Mouse (Mus musculus) midbrain, postnatal 0 days (tissue): ENCODE results near the gene Galr3. TPM values are rescaled to one million over a fixed set of nuclear protein-coding genes. Genes with fewer than 3 reads are reported as not detected.

Experiments
- ATAC-seq: fragments of 200-750 bp; cut with Nextera tagmentation; 2 replicates; pipeline ENCODE4 v1.8.0; 2017; ENCODE audit warnings: moderate number of reproducible peaks, mild to moderate bottlenecking, moderate TSS enrichment, moderate library complexity; ENCODE audit not compliant: low FRiP score
- DNase-seq: peaks from one replicate; pipeline ENCODE4 v3.0.0-alpha.2; 2015; ENCODE audit warnings: low spot score
- H3K27ac ChIP-seq: fragments of 300-500 bp; sonication (generic); 2 replicates; pipeline ENCODE4 v1.5.1; 2014; ENCODE audit warnings: low read depth, mild to moderate bottlenecking, low read length, mixed read lengths
- H3K27me3 ChIP-seq: fragments of 300-500 bp; sonication (generic); 2 replicates; pipeline ENCODE4 v1.6.1; 2014; ENCODE audit warnings: low read length, control low read depth, mixed read lengths; ENCODE audit not compliant: insufficient read depth
- H3K36me3 ChIP-seq: fragments of 300-500 bp; sonication (generic); 2 replicates; pipeline ENCODE4 v1.6.1; 2014; ENCODE audit warnings: low read length, control low read depth, mixed read lengths; ENCODE audit not compliant: insufficient read depth
- H3K4me1 ChIP-seq: fragments of 300-500 bp; sonication (generic); 2 replicates; pipeline ENCODE4 v1.6.1; 2014; ENCODE audit warnings: mild to moderate bottlenecking, control low read depth, antibody characterized with exemption, low read length, mixed read lengths; ENCODE audit not compliant: insufficient read depth
- H3K4me2 ChIP-seq: fragments of 300-500 bp; sonication (generic); 2 replicates; pipeline ENCODE4 v1.6.1; 2014; ENCODE audit warnings: low read depth, mild to moderate bottlenecking, low read length, mixed read lengths; ENCODE audit not compliant: poor library complexity, severe bottlenecking
- H3K4me3 ChIP-seq: fragments of 300-500 bp; sonication (generic); 2 replicates; pipeline ENCODE4 v1.5.1; 2014; ENCODE audit warnings: low read depth, mild to moderate bottlenecking, low read length, moderate library complexity
- H3K9ac ChIP-seq: fragments of 300-500 bp; sonication (generic); replicated peaks from 2 replicates; pipeline ENCODE4 v1.6.1; 2014; ENCODE audit warnings: mild to moderate bottlenecking, low read length, moderate library complexity, mixed read lengths; ENCODE audit not compliant: poor library complexity, severe bottlenecking
- H3K9me3 ChIP-seq: fragments of 300-500 bp; sonication (generic); 2 replicates; pipeline ENCODE4 v1.6.1; 2016; ENCODE audit warnings: low read length, control low read depth
- CTCF ChIP-seq: IDR thresholded peaks from 2 replicates; pipeline ENCODE4 v1.5.1; 2016; ENCODE audit warnings: antibody characterized with exemption, mild to moderate bottlenecking
- WGBS: fragments of 180-500 bp; shearing (Covaris S2); extraction: QIAGEN DNeasy Blood & Tissue Kit; methylation state at CpG from one replicate; pipeline ENCODE4 v1.1.7; 2014; 5-methylcytosine and 5-hydroxymethylcytosine counted together
- polyA plus RNA-seq: library from polyadenylated mRNA; unstranded; fragments of >200 nt; fragmentation: Nextera tagmentation; extraction: Ambion mirVana; gene quantifications from 2 replicates; pipeline ENCODE4 v1.2.1, GENCODE M21; 2015
- total RNA-seq: library from RNA; depleted of rRNA; stranded (reverse); fragments of >200 nt; gene quantifications from 2 replicates; pipeline ENCODE4 v1.2.3, GENCODE M21; 2014

Galr3 gene
- total and polyA plus RNA-seq, 2 experiments from 2014 or later, result 0.25 to 3.9 TPM

- Histone ChIP-seq H3K4me3 (no peak overlapping the region), H3K4me2 (no peak overlapping the region), H3K27me3 (peaks cover 17% of the 10 kb centered on the region), H3K9me3 (no peaks in the 10 kb centered on the region), H3K9ac (no peak overlapping the region), H3K4me1 (no peaks in the 10 kb centered on the region), H3K27ac (no peak overlapping the region), H3K36me3 (no peaks in the 10 kb centered on the region)
- ATAC-seq, result no peak
- TF ChIP-seq CTCF, result no peak
- no peak for DNase-seq
- WGBS, result 22% methylated on average over 4 of the region's 4 CpGs
Observed at GRCm38 (mm10) chr15:79044837-79045236, 3.2 kb downstream of the Galr3 start.

DNA sequence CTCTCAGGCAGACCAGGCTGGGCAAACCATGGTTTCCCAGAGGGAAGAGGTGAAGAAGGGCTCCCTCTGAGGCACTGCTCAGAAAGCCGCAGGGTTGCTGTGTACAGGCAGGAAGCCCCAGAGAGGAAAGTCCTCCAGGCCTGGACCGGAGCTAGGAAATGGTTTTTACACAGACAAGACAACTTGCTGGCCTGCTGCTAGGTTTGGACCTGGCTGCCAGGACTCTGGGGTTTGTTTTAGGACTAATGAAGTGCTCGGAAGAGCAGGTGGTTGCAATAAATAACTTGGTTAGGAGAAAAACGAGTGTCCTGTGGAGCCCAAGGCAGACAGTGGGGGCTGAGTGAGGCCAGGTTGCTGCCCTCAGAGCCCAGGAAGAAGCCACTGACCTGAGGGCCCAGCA lies 6.5 kb downstream of the Galr3 start:
- peaks cover 5% of the 10 kb centered on the region for H3K36me3 ChIP-seq

GRCm38 (mm10) chr15:79050160-79050845 lies 8.6 kb downstream of the Galr3 start:
- 0 out of 2 replicates have a peak, but pooled peaks have one; percentile 24 for ATAC-seq
- no peak for DNase-seq

More for the DNA sequence above, 6.5 kb downstream of the Galr3 start:
- H3K27me3 ChIP-seq, result peaks cover 4% of the 10 kb centered on the region; the same call in 1 of the 2 replicates
- H3K4me3 ChIP-seq, result no peak overlapping the region
- no peaks in the 10 kb centered on the region for H3K4me1 ChIP-seq
- TF ChIP-seq CTCF, result no peak
- no peak overlapping the region for H3K27ac ChIP-seq
- ATAC-seq (no peak), DNase-seq (no peak)
- WGBS, result 68% methylated on average over 4 of the region's 4 CpGs
- H3K9ac ChIP-seq, result no peak overlapping the region
- no peaks in the 10 kb centered on the region for H3K9me3 ChIP-seq
- no peak overlapping the region for H3K4me2 ChIP-seq

DNA sequence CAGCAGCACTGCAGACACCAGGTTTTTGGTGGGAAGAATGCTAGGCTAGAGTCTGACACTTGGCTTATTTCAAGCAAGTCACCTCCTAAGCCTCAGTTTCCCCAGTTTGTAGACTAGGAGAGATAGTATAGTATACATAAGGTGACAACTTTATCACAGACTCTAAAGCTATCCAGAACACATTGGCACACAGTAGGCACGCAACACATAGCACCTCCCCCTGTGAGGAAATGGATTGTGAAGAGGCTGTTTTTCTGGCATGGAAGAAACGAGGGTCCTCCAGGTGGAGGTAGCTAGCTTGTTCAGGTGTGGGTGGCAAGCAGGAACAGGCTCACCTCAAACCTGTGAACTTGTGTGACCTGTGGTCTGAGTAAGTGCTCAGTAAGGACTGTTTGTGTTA lies 9.3 kb downstream of the Galr3 start:
- Histone ChIP-seq H3K9ac (no peak overlapping the region), H3K9me3 (no peaks in the 10 kb centered on the region), H3K27me3 (no peaks in the 10 kb centered on the region), H3K4me3 (no peak overlapping the region), H3K4me2 (no peak overlapping the region), H3K4me1 (no peaks in the 10 kb centered on the region), H3K36me3 (peaks cover 32% of the 10 kb centered on the region), H3K27ac (no peak overlapping the region)
- no peak for DNase-seq
- no peak for ATAC-seq
- TF ChIP-seq CTCF, result no peak
- WGBS, result 84% methylated on average over 2 of the region's 2 CpGs

More at GRCm38 (mm10) chr15:79050160-79050845, 8.6 kb downstream of the Galr3 start:
- Histone ChIP-seq H3K4me2 (no peak overlapping the region), H3K36me3 (peaks cover 26% of the 10 kb centered on the region), H3K9me3 (no peaks in the 10 kb centered on the region), H3K4me1 (no peaks in the 10 kb centered on the region), H3K9ac (no peak overlapping the region), H3K27ac (no peak overlapping the region), H3K4me3 (no peak overlapping the region), H3K27me3 (no peaks in the 10 kb centered on the region)
- TF ChIP-seq CTCF, result no peak
- WGBS, result 61% methylated on average over 9 of the region's 9 CpGs

DNA sequence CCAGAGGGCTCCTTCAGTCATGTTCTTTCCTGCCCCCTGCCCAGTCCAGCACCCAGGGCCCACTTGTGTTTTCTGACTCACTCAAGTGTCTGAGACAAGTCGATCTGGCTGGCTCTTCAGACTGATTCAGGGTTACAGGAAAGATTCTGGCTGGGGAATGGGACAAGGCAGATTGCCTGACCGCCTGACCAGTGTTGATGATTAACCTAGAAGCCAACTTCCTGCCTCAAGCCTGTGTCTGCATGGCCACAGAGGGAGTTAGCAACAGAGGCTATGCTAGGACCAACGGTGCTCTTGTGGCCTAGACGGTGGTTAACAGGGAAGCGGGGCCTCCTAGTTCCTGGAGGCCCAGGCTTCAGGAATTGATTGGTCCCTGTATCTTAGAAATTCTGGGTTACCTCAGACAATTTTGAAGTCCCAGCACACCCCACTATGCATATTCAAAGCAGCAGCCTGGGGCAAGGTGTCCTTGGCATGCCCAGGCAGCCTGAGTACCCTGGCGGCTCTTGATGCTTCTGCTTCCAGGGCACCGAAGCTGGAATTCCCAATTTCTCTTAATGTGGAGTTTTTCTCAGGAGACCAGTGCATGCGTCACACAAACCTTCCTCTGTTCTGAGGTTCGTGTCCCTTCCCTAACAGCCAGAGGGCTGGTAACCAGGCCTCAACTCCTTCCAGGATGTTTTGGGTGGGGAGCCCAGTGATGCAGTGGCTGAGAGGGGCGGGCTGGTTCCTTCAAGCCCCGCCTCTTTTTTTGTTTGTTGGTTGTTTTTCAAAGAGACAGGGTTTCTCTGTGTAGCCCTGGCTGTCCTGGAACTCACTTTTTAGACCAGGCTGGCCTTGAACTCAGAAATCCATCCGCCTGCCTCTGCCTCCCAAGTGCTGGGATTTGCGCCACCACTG lies 10.0 kb downstream of the Galr3 start:
- Histone ChIP-seq H3K27me3 (no peaks in the 10 kb centered on the region), H3K9me3 (no peaks in the 10 kb centered on the region), H3K36me3 (peaks cover 40% of the 10 kb centered on the region), H3K4me3 (no peak overlapping the region), H3K4me2 (no peak overlapping the region), H3K4me1 (no peaks in the 10 kb centered on the region), H3K9ac (no peak overlapping the region), H3K27ac (no peak overlapping the region)
- TF ChIP-seq CTCF, result no peak
- 76% methylated on average over 13 of the region's 13 CpGs for WGBS
- DNase-seq (no peak), ATAC-seq (no peak)

DNA sequence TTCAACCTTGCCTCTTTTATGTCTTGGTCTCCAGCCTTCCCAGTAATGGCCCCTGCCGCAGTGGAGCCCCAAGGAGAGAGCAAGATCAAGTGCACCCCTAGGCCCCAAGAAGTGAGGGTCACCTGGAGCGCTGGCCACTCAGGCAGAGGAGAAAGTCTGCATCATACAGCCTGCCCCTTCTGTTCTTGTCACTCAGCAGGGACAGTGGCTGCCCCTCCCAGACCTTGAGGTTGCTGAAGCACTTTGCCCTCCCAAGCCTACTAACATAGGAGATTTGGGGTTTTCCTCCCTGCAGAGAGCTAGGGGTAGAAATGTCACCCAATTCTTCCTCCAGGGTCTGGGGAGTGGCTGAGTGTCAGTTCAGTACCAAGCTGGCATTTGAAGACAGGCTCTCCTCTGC lies 10.7 kb downstream of the Galr3 start:
- Histone ChIP-seq H3K27me3 (no peaks in the 10 kb centered on the region), H3K9me3 (no peaks in the 10 kb centered on the region), H3K4me2 (no peak overlapping the region), H3K4me3 (no peak overlapping the region), H3K36me3 (peaks cover 40% of the 10 kb centered on the region), H3K27ac (no peak overlapping the region), H3K4me1 (no peaks in the 10 kb centered on the region), H3K9ac (0 out of 2 replicates have a peak overlapping the region, but pooled peaks have one; percentile 8)
- 89% methylated on average over 2 of the region's 2 CpGs for WGBS
- TF ChIP-seq CTCF, result no peak
- ATAC-seq, result no peak
- DNase-seq, result no peak
